Mouse (Mus musculus) left cerebral cortex, postnatal 14 days (tissue): ENCODE results near the gene Kctd6. TPM values are rescaled to one million over a fixed set of nuclear protein-coding genes. Genes with fewer than 3 reads are reported as not detected.

ENCODE experiments used
- DNase-seq, 2 experiments: peaks; one replicate each; pipeline ENCODE4 v3.0.0; 2021 to 2022; ENCODE audit warnings: low spot score in 2 of 2, mixed read lengths in 1 of 2
- intact Hi-C: fragments of 180-260 bp; cut with DNase I; formaldehyde crosslinking; loops from one replicate; pipeline ENCODE4 v1.15.1; 2025
- total RNA-seq, 2 experiments: library from RNA; stranded (reverse); gene quantifications; 2 replicates each; pipeline ENCODE4 v1.2.3; 2021

The Kctd6 gene
- total RNA-seq, 2 experiments from 2014 or later: 37.5 to 37.8 TPM

DNA sequence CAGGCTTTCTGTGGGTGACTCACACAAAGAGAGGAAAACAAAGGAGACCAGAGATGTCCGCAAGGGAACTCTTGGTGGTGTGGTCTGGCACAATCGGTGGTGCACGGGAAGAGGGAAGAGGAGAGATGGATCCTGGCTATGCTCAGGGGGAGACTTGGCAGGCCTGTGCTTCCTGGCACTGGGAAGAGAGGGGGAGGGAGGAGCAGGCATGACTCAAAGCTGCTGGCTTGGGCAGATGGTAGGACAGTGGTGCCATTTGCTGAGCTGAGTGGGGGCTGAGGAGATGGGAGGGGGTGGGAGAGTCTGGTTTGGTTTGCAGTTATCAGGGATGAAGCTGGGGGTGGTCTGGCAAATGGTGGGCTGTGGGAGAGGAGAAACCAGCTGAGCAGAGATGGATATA lies 5.1 kb upstream of the Kctd6 start:
- DNase-seq: peak; percentile 66 to 86
- intact Hi-C loops: no loop called here

DNA sequence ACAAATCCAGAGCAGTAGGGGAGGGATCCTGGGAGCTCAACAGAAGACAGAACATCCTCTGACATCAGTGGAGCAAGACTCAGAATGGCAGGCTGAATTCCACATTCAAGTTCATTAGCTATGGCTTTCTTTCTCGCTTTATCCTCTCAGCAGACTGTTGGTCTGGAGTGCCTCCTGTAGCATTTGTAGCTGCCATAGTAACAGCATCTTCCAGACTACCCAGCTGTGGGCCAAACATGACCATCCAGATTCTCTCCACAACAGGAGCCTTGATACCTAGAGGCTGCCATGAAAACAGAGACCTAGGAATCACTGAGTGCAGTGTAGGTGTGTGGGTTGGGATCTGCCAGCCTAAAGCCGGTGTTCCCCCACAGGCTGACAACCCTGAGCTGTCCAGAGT lies 4.0 kb upstream of the Kctd6 start:
- intact Hi-C loops: no loop called here
- no peak for DNase-seq

GRCm38 (mm10) chr14:8212996-8213395 lies 944 bp upstream of the Kctd6 start:
- intact Hi-C loops: no loop called here
- DNase-seq: no peak

DNA sequence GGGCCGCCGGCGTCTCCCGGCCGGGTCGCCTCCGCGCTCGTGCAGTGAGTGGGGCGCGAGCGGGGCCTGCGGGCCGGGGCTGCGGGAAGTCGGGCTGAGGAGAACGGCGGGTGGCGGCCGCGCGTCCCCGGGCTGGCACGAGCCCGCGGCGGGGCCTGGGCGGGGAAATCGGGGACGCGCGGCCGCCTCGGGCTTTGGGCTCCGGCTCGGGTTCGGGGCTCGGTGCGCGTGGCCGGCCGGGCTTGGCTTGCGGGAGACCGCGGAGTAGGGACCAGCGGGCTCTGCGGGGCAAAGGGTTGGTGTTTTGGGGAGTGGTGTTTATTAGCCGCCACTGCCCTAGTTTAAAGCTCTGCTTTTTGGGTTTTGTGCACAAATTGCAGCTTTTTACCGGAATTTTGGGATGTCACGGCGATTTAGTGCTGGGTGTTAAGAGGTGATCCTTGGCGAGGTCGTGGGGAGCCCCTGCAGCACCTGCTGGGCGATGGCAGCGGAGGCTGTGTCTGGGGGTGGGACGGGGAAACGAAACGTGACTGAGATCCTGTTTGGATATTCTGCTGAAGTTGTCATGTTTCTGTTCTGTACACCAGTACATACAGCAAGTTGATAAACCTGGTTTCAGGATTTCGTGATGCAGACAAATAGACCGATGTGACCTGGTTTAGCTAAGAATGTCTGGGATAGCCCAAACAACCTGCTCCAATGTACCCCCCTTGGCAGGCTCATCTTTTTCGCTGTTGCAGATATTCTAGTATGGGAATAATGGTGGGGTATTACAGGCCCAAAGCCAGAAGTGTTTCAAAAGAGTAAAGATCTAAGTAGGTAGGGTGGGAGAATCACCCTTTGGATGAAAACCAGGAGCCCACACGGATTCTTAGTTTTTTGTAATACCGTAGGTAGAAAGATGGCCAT lies 613 bp downstream of the Kctd6 start:
- intact Hi-C loops: loop anchor here (2.0 to 5.0 kb wide), 3 partner anchors 42 to 133 kb away; partner anchors contain the start of genes Pdhb and Pxk
- DNase-seq: peak; percentile 58 to 75

DNA sequence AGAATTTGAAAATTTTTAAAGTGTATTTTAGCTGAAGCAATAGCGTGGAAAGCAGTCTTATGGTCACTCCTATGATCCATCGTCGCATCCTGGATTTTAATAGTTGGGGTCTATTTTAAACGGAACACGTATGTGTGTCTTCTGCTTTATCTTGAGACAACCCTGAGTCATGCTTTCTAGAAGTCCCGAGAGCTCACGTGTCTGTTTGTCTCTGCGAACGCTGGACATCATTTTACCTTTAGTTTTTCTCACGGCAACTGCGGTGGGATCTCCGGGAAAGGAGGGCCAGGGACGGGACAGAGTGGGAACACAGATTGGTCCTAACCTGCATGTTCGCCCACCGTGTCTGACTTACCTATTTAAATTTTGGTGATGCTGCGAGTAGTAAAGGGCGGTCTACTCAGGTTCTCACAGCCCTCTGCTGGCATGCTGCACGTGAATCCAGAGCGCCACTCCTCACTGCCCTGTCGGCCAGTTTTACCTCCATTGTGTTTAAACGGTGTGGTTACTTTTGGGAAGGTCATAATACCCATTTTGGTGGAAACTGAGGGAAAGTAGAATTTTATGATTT lies 1.4 kb downstream of the Kctd6 start:
- peak in 1 of 2 experiments; percentile 26 for DNase-seq
- intact Hi-C loops: loop anchor here (2.0 to 5.0 kb wide), 3 partner anchors 42 to 132 kb away; partner anchors contain the start of genes Pdhb and Pxk

GRCm38 (mm10) chr14:8216100-8216499 lies 2.2 kb downstream of the Kctd6 start:
- intact Hi-C loops: loop anchor here (5.0 kb wide), 2 partner anchors 119 to 131 kb away; partner anchors contain the start of gene Pxk

DNA sequence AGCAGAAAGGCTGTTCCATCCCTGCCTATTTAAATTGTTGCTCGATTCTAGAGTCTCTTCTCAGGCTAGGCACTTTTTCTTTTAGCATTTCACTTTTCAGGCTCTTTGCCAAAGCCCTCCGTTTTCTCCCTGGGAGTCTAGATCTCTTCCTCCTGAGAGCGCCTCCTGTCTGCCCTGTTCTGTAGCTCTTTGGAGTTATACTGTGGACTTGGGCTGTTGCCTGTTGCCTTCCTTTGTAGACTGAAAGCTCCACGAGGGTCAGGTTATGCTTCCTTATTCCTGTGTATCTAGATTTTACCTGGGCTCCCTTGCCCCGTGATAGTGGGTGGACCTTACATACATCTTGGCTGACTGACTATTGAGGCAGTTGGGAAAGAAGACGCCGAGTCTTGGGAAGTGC lies 4.3 kb downstream of the Kctd6 start:
- DNase-seq: no peak
- intact Hi-C loops: loop anchor here (5.0 kb wide), 2 partner anchors 121 to 129 kb away; partner anchors contain the start of gene Pxk

More at GRCm38 (mm10) chr14:8216100-8216499, 2.2 kb downstream of the Kctd6 start:
- no peak for DNase-seq

GRCm38 (mm10) chr14:8218730-8219380 lies 4.9 kb downstream of the Kctd6 start:
- no peak for DNase-seq
- intact Hi-C loops: loop anchor here (5.0 kb wide), 2 partner anchors 122 to 128 kb away; partner anchors contain the start of gene Pxk

- DNase-seq: no peak
- intact Hi-C loops: loop anchor here (5.0 kb wide), 2 partner anchors 123 to 127 kb away; partner anchors contain the start of gene Pxk
Measured at GRCm38 (mm10) chr14:8219876-8220275, 5.9 kb downstream of the Kctd6 start.

GRCm38 (mm10) chr14:8220306-8220705 lies 6.4 kb downstream of the Kctd6 start:
- intact Hi-C loops: no loop called here

GRCm38 (mm10) chr14:8220912-8221311 lies 7.0 kb downstream of the Kctd6 start:
- no peak for DNase-seq
- intact Hi-C loops: no loop called here

More at GRCm38 (mm10) chr14:8220306-8220705, 6.4 kb downstream of the Kctd6 start:
- DNase-seq: no peak

DNA sequence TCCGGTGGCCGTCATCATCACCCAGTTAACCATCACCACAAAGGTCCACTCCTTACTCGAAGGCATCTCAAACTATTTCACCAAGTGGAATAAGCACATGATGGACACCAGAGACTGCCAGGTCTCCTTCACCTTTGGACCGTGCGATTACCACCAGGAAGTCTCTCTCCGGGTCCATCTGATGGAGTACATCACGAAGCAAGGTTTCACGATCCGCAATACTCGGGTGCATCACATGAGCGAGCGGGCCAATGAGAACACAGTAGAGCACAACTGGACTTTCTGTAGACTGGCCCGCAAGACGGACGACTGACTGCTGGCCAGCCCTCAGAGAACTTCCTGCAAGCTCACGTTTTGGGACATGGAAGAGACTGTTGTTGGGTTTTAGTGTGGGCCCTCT lies 8.6 kb downstream of the Kctd6 start:
- DNase-seq: no peak
- intact Hi-C loops: no loop called here

DNA sequence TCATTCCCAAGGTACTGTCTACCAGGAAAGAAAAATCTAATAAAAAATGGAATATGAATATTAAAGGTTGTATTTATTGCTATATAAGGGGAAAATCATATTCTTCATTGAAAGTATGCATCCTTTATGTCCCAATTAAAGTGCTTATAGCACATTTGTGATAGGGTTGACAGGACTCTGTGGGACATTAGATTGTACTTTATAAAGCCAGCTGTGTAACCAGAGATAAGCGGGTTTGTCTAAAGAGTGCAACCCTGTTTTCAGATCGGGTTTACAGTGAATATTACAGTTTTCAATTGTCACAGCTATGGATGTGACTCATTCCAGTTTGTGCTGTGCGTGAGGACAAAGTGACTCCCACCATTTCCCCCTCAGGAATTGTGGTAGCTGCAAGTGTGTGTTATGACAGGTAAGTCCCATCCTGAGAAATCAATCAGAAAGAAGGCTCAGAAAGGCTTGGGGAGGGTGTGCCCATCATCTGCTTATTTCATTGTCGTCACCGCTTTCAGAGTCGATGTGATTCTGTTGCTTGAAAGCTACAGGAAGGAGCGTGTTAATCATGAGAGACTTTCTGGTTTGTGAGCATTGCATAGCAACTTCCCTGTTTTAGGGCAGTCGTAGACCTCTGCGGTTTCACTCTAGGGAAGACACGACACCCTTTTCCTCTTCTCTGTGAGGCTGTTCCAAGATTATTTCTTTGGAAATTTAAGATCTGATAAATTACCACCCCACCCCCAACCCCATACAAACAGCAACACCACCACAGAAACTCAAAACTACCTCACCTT lies 9.8 kb downstream of the Kctd6 start:
- intact Hi-C loops: no loop called here
- no peak for DNase-seq

DNA sequence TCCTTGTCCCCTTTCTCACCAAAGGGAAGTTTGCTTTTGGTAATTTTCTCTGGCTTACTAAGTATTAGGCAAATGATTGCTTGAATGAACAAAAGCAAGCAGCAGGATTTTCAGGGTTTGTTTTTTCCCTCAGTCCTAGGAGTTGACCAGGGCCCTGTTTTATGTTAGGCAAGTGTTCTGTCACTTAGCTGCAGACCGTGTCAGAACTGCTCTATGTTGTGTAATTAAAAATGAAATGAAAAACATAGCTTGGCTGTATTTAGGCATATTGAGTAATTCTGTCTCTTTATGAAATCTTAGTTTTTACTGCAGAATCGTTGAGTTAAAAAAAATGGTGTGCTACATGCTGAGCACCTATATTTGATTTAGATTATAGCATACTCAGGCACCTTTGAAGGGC lies 10.9 kb downstream of the Kctd6 start:
- no peak for DNase-seq
- intact Hi-C loops: loop anchor here (5.0 kb wide), 1 partner anchor 72 kb away; no protein-coding TSS in a partner anchor

- intact Hi-C loops: loop anchor here (5.0 kb wide), 1 partner anchor 68 kb away; no protein-coding TSS in a partner anchor
- no peak for DNase-seq
Measured at GRCm38 (mm10) chr14:8229367-8230019, 15.6 kb downstream of the Kctd6 start.

- no peak for DNase-seq
- intact Hi-C loops: no loop called here
Measured at GRCm38 (mm10) chr14:8232155-8232910, 18.4 kb downstream of the Kctd6 start.

DNA sequence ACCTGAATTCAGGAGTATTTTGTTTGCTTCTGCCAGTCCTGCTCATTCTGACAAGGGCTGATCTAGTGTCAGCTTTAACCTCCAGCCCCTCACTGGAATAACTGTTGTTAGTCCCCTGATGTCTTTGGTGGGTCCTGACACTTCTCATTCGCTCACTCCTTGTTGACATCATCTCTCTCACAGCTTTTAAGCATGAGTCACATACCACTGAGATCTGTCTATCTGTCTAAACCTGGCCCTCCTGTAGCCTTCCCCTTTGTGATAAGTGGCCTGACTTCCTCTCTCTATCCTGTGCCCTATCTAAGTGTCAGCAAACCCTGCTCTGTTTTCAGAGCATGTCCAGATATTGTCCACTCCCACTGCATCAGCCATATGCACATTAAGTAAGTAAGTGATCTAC lies 19.3 kb downstream of the Kctd6 start:
- DNase-seq: no peak
- intact Hi-C loops: no loop called here

DNA sequence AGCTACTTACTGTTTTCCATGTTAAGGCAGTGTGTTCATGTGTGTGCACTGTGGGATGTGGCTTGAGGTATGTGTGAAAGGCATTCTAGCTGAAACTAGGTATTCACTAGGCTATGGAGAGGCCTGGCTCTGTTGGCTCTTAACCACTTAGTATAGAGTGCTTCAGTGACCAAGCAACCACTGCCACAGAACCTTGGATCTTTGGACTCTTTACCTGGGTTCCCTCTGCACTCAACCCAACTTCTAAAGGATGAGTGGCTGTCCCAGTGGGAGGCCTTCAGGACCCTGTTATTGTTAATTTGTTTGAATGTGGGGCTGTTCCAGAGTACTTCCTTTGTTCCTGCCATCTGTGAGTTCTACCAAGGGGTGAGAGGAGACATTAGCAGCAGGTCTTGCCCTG lies 27.9 kb downstream of the Kctd6 start:
- intact Hi-C loops: loop anchor here (5.0 to 10.0 kb wide), 3 partner anchors 60 to 147 kb away; partner anchors contain the start of gene Pxk
- no peak for DNase-seq
